Comparison of ENCODE assay signal across 1 mouse cellular context in the genomic region with DNA sequence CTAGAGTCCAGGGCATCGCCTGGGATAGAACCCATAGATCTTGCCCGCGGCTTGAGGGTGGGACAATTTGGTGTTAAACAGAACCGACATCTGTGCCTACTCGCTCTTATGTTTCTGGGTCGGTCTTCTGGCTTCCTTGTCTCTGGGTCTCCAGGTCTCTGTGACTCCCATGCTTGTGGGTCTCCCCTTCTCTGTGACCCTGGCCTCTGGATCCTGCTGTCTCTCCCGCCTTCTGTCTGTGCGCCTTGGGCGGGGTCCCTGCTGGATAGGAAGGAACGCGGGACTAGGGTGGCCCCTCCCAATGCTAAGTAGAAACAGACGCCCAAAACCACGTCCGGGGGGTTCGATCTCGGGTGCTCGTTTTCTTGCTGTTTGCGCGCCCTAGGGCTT.
A peak's percentile ranks its signal among the peaks of the same experiment; 100 is the strongest.
TF ChIP-seq lines count a peak whose summit lies in the region.

No protein-coding gene starts in this region.

TF ChIP-seq in CH12.LX, 34 proteins besides CTCF, POLR2A, EP300 and RAD21:
- TF ChIP-seq TCF12 (IDR thresholded peaks at IDR 0.05; ENCODE audit: low read depth, low read length) (0 out of 2 replicates have a peak, but pooled peaks have one; percentile 7), ELF1 (IDR thresholded peaks at IDR 0.05; ENCODE audit: low read depth, low read length) (no peak), SIN3A (IDR thresholded peaks at IDR 0.05; ENCODE audit: low read length) (peak; percentile 66; the same call in 1 of the 2 replicates), GABPA (IDR thresholded peaks at IDR 0.05; ENCODE audit: insufficient replicate concordance, low read depth, low read length) (no peak), ETS1 (conservative IDR thresholded peaks at IDR 0.05; ENCODE audit: low read depth, low read length) (no peak)
